Mouse (Mus musculus): ENCODE measurements around the gene Il25.
"Not testable (repeated sequence)": the region's sequence is repeated elsewhere in the genome, so short reads cannot be mapped to it uniquely, and the experiment has no call there.

Gene Il25

GRCm38 (mm10) chr14:54953664-54954206 lies 21.2 kb downstream of the Il25 start:
- DNase-seq (ENCODE audit: low spot score) = no peak

DNA sequence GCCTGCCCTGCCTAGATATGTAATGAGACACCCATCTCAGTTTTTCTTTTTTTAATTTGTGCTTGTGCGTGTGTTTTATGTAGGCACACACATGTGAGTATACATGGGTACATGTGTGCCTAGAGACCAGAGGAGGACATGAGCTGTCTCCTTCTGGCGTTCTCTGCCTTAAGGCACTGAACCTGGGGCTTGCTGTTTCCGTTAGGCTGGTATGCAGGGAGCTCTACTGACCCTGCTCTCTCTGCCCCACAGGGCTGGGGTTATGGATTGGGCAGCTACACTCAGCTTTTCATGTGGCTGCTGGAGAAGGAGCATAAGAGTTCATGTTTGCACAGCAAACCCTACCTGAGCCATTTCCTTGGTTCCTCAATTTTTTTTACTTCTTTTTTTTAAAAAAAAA lies 22.0 kb downstream of the Il25 start:
- no peak for DNase-seq (ENCODE audit: low spot score)

DNA sequence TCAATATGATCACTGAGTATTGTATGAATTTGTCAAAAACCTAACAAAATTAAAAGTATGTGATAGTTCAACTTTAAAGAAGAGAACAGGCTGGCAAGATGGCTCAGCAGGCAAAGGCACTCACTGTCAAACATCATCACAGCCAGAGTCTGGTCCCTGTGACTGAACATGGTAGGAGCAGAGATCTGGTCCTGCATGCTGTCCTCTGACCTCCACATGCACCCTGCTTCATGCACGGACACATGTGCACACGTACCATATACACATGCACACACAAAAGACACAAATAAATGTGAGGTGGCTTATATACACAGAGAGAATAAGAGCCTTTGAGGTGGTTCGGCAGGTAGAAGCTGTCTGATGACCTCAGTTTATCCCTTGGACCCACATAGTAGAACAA lies 23.0 kb downstream of the Il25 start:
- DNase-seq (ENCODE audit: low spot score) = no peak

DNA sequence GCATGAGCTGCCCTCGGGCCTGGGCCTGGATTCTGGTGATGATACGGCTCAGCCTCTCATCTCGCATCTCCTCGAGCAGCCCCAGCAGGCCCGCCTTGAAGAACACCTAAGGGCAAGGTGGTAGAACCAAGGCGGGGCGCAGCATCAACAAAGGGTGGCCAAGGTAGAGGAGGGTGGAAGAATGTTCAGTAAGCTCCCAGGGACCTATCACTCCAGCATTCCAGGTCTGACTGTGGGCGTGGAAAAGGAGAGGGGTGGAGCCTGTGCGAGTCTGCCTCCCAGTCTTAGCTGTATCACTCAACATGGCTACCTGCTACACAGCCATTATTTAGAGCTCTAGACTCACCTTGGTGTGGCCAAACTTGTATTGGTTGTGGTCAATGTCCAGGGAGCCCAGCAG lies 24.0 kb downstream of the Il25 start:
- no peak for DNase-seq (ENCODE audit: low spot score)

- no peak for DNase-seq (ENCODE audit: low spot score)
Observed at GRCm38 (mm10) chr14:54958503-54958902, 26.0 kb downstream of the Il25 start.

- DNase-seq (ENCODE audit: low spot score) = no peak
Observed at GRCm38 (mm10) chr14:54959197-54959596, 26.7 kb downstream of the Il25 start.

GRCm38 (mm10) chr14:54959853-54960613 lies 27.5 kb downstream of the Il25 start:
- DNase-seq (ENCODE audit: low spot score) = not testable (repeated sequence)

DNA sequence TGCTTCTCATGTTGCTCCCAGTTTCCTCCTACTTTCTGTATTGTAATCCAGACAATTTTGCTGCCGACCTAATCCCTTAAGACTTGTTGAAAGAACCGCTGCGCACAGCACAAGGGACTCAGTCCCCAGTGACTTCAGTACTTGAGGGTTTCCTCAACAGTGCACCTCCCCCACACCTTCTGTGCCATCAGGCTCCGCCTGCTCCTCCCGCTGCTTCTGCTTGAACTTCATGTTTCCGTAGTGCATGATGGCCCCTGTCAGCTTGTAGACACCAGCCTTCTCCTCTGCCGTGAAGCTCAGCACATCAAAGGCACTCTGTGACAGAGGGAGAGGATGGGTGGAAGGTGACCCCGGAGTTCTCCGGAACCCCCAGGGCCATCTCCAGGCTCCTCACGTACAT lies 28.3 kb downstream of the Il25 start:
- no peak for DNase-seq (ENCODE audit: low spot score)

DNA sequence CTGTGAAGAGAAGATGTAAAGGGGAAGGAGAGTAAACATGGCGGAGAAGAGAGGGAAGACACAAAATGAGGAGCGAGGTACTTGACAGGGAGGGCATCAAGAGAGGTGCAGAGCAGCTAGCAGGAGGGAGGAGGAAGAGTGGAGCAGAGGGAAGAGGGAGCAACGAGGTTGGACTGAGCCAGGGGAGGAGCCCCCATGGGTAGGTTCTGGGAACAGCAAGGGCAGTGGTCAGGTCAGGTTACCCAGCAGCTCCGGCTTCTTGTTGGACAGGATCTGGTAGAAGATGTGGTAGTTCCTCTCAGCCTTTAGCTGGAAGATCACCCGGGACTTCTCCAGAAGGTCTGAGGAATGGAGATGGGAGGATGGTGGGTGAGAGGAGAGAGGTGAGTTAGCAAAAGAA lies 29.0 kb downstream of the Il25 start:
- DNase-seq (ENCODE audit: low spot score) = no peak

DNA sequence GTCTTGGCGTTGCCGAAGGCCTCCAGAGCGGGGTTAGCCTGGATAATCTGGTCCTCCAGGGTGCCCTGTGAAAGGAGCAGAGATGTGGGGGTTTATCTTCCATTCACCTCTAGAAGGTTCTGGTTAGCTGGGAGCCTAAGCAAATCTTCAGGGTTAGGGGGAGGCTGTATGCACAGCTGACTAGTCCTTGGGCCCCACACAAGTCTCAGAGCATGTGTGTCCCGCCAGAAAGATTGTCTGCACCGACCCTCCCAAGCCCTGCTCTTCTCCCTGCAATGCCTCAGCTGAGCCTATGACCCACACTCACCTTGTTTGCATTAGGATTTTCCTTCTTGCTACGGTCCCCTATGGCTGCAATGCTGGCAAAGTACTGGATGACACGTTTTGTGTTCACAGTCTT lies 30.2 kb downstream of the Il25 start:
- no peak for DNase-seq (ENCODE audit: low spot score)

- DNase-seq (ENCODE audit: low spot score) = no peak
Observed at GRCm38 (mm10) chr14:54963727-54964126, 31.2 kb downstream of the Il25 start.

DNA sequence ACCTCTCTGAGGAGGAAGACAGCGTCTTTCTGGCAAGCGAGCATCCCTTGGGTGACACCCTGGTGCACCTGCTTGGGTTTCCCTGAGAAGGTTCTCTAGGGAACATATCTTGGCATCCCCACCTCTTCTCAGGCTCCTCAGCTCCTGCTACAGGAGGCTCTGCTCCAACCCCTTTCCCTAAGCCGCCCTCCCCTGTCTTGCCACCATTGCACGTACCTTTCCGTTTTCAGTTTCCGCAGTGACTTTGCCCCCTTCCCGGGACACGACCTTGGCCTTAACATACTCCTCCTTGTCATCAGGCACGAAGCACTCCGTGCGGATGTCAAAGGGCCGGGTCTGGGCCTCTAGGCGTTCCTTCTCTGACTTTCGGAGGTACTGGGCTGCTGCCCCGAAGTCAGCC lies 32.5 kb downstream of the Il25 start:
- DNase-seq (ENCODE audit: low spot score) = no peak

DNA sequence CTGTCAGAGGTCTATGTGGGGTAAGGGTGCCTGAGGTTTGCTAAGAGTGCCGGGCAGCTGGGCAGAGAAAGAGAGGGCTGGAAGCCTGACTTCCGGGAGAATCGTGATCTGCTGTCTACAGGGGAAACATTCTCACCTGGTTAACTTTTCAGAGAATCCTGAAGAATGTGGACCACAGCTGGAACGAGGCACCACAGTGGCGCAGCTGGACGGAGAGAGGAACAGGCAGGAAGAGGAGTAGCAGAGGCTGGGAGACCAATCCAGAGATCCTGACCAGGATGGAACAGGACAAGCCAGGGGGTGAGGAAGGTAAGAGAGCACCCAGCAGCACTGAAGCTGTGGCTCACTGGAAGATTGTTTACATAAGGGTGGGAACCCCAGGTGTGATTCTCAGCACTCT lies 33.1 kb downstream of the Il25 start:
- DNase-seq (ENCODE audit: low spot score) = no peak

- DNase-seq (ENCODE audit: low spot score) = no peak
Observed at GRCm38 (mm10) chr14:54966320-54966977, 34.0 kb downstream of the Il25 start, which contains the start of gene Myh6. TSS of gene Myh6 (minus strand) at chr14:54966927.

DNA sequence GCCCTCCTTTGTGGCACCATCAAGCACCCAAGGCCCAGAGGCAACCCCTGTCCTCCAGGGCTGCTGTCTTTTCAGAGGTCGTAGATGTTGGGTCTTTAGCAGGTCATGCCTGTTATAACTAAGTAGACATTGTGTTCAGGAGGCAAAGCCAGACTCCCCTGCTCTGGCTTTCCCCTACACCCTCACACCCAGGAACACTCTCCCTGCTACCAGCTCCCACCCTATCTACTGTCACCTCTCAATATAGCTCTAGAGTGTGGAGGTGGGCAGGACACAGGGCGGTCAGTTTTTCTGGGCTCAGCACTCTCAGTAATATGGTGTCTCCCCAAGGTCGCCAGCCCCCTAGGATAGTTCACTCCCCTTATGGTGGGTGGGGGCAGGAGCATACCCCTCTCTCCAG lies 35.4 kb downstream of the Il25 start:
- DNase-seq (ENCODE audit: low spot score) = no peak

GRCm38 (mm10) chr14:54968344-54968743 lies 35.8 kb downstream of the Il25 start:
- no peak for DNase-seq (ENCODE audit: low spot score)

- not testable (repeated sequence) for DNase-seq (ENCODE audit: low spot score)
Observed at GRCm38 (mm10) chr14:54972786-54973185, 40.3 kb downstream of the Il25 start.

DNA sequence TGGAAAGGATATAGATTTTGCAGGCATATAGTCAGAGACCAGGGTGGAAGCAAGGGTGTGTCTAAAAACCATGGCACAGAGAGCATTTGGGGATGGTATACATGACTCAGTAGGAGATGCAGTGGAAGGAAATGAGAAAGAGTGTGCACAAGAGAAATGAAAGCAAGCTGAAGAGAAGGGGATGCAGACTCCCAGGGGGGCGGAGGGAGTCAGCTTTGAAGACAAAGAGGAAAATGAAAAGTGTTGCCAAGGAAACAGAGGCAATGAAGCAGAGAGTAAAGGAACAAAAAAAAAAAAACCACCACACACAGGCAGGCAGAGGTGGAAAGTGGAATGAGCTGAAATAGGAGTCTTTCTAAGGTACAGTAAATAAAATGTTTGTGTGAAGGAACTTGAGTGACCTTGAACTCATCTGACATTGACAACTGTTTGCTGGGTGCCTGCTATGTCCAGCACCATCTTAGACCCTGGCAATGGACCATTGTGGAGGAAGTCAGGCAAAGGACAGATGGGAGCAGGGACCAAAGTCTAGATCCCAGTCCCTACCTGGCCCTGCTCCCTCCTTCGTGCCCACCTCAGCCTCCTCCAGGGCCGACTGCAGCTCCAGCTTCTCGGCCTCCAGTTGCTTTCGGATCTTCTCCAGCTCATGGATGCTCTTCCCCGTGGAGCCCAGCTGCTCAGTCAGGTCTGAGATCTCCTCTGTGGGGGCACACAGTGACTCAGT lies 41.7 kb downstream of the Il25 start:
- no peak for DNase-seq (ENCODE audit: low spot score)

DNA sequence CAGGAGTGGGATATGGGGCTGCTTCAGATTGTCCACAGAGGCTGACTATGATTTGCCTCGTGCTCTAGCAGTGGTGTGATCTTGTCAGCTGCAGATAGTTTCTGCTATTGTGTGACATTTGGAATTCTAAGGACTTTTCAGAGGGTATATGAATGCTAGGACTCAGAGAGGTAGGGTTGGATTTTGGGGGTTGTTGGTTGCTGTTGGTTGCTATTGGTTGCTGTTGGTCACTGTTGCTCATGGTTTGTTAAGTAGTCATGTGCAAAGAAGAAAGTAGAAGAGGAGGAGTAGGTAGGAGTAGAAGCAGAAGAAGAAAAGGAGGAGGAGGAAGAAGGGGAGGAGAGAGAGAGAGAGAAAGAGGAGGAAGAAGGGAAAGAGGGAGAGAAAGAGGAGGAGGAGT lies 44.1 kb downstream of the Il25 start, which contains the start of gene Gm17428:
TSS of gene Gm17428 (plus strand) at position 301 of the 400 bp plus-strand sequence.
- no peak for DNase-seq (ENCODE audit: low spot score)

DNA sequence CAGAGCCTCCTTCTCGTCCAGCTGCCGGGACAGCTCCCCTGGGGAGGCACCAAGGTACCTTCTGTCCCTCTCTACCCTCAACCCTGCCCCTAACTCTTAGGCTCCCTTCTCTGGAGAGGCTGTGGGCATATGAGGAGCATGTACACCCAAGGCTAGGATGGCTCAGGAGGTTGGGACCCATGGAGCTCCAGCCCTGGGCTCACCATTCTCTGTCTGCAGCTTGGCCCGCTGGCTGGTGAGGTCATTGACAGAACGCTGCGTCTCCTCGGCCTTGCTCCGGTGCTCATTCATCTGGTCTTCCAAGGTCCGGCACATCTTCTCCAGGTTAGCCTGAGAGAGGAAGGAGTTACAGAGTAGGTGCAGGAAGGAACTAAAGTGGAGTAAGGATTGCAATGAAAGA lies 46.2 kb downstream of the Il25 start:
- DNase-seq (ENCODE audit: low spot score) = no peak

DNA sequence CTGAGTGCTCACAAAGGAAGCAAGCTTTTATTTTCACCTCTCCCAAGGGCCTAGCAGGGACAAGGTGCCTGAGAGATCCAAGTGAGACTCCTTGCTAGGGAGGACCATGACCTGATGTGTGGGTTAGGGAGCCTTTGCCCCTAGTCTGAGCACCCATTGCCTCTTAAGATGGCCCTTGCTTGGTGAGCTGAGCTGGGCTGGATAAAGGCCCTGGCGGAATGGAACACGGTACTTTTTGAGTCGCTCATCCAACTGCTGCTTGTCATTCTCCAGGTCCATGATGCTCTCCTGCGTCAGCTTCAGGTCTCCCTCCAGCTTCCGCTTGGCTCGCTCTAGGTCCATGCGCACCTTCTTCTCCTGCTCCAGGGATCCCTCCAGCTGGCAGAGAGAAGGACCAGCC lies 49.4 kb downstream of the Il25 start:
- no peak for DNase-seq (ENCODE audit: low spot score)
